Mouse (Mus musculus) myocyte (in vitro differentiated cells): ENCODE measurements around the gene Dupd1.

Source experiments
- CEBPB ChIP-seq: IDR thresholded peaks from 2 replicates; pipeline ENCODE4 v1.6.1; 2011; ENCODE audit warnings: mild to moderate bottlenecking, moderate library complexity; ENCODE audit not compliant: poor library complexity, insufficient read depth, severe bottlenecking
- E2F4 ChIP-seq: IDR thresholded peaks from one replicate; pipeline ENCODE4 v1.6.1; 2011; ENCODE audit warnings: mild to moderate bottlenecking, control low read depth, moderate library complexity; ENCODE audit not compliant: insufficient read depth
- MAX ChIP-seq: IDR thresholded peaks from one replicate; pipeline ENCODE4 v1.6.1; 2011; ENCODE audit warnings: low read depth, mild to moderate bottlenecking, control low read depth
- POLR2A ChIP-seq: IDR thresholded peaks from one replicate; pipeline ENCODE4 v1.6.1; 2011; ENCODE audit warnings: low read depth, mild to moderate bottlenecking, control low read depth, moderate library complexity; ENCODE audit not compliant: insufficient read length
- USF1 ChIP-seq: IDR thresholded peaks from one replicate; pipeline ENCODE4 v1.6.1; 2011; ENCODE audit warnings: low read depth, mild to moderate bottlenecking, control low read depth, moderate library complexity

DNA sequence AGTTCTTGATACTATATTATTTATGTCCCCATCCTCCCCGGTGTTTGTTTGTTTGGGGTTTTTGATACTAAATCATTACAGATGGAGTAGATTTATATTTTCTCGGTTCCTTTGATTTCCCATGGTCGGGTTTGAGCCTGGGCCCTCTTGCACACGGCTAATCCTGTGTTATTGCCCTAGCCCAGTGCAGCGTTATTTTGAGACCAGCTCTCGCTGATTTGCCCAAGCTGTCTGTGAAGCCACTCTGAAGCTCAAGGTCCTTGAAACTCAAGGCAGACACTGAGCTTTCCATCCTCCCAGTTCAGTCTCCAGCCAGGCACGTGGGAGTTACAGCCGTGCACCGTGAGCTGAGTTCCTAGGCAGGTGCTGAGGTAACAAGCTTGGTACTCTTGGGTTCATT lies 47.2 kb upstream of the Dupd1 start:
- TF ChIP-seq CEBPB (no peak), USF1 (no peak), POLR2A (no peak), E2F4 (no peak), MAX (no peak)
